In genomic region chr2:3135297-3135684, GRCm38 (mm10) we compare ENCODE assay signal across 14 mouse cellular contexts. TPM values are rescaled to one million over a fixed set of nuclear protein-coding genes. Genes with fewer than 3 reads are reported as not detected.
A peak's percentile ranks its signal among the peaks of the same experiment; 100 is the strongest.
DNase-seq lines count a peak whose midpoint lies in the region; ATAC-seq lines count a peak whose summit lies in the region.
"Had no signal": no experiment of that assay in that cellular context is flagged by ENCODE, and none has a peak within 500 bp of the region (broad histone marks: within the 10 kb centered on the region; RNA-seq: fewer than 3 reads in every experiment).

No protein-coding gene starts in this region.

- H3K36me3 ChIP-seq in hindbrain, embryonic 11.5 days (ENCODE audit: control insufficient read depth, insufficient read depth, low read length), result no peaks in the 10 kb centered on the region
- H3K36me3 ChIP-seq in hindbrain, embryonic 13.5 days, result no peaks in the 10 kb centered on the region
- no peaks in the 10 kb centered on the region for H3K36me3 ChIP-seq in lung, embryonic 15.5 days
- H3K36me3 ChIP-seq in intestine, embryonic 15.5 days, result no peaks in the 10 kb centered on the region
- H3K36me3 ChIP-seq in stomach, embryonic 16.5 days (ENCODE audit: control insufficient read depth, insufficient read depth, low read length), result no peaks in the 10 kb centered on the region
- H3K36me3 ChIP-seq: embryonic facial prominence, embryonic 13.5 days; heart, embryonic 13.5 days; limb, embryonic 15.5 days had no signal

- no peak for DNase-seq in hindbrain, embryonic 11.5 days (ENCODE audit: low spot score)
- DNase-seq in lung, postnatal 4 days, result no peak
- no peak for DNase-seq in adrenal gland, adult 18-20 months (ENCODE audit: low spot score in 2 of 2)
- DNase-seq: cerebellum, adult 2 months; gastrocnemius, postnatal 14 days; heart, postnatal 4 days had no signal

- peaks cover 3% of the 10 kb centered on the region; the same call in 1 of the 2 replicates for H3K4me1 ChIP-seq in hindbrain, embryonic 11.5 days (replicated peaks; ENCODE audit: control insufficient read depth, insufficient read depth, low read length)
- H3K4me1 ChIP-seq in hindbrain, embryonic 13.5 days (replicated peaks), result peaks cover 33% of the 10 kb centered on the region
- H3K4me1 ChIP-seq in lung, embryonic 15.5 days, result peaks cover 54% of the 10 kb centered on the region
- H3K4me1 ChIP-seq in intestine, embryonic 15.5 days (replicated peaks), result peaks cover 22% of the 10 kb centered on the region
- peaks cover 29% of the 10 kb centered on the region for H3K4me1 ChIP-seq in stomach, embryonic 16.5 days (ENCODE audit: control insufficient read depth, insufficient read depth, low read length)

- WGBS in hindbrain, embryonic 11.5 days, result 40% methylated on average over 2 of the region's 2 CpGs
- WGBS in hindbrain, embryonic 13.5 days, result 45% methylated on average over 2 of the region's 2 CpGs
- WGBS in lung, embryonic 15.5 days, result 44% methylated on average over 2 of the region's 2 CpGs
- WGBS in intestine, embryonic 15.5 days, result 39% methylated on average over 2 of the region's 2 CpGs
- WGBS in stomach, embryonic 16.5 days, result 51% methylated on average over 2 of the region's 2 CpGs

- ATAC-seq in hindbrain, embryonic 11.5 days (ENCODE audit: low FRiP score), result no peak
- ATAC-seq in hindbrain, embryonic 13.5 days (ENCODE audit: low FRiP score), result no peak
- peak; percentile 47; the same call in 1 of the 2 replicates for ATAC-seq in lung, embryonic 15.5 days (ENCODE audit: borderline replicate concordance, extremely low read depth, low FRiP score, low TSS enrichment)
- no peak; the same call in 1 of the 2 replicates for ATAC-seq in intestine, embryonic 15.5 days
- ATAC-seq in stomach, embryonic 16.5 days (ENCODE audit: insufficient read depth, low FRiP score), result 0 out of 2 replicates have a peak, but pooled peaks have one; percentile 11

- H3K4me2 ChIP-seq in hindbrain, embryonic 11.5 days (replicated peaks; ENCODE audit: low read depth, low read length), result no peak overlapping the region
- no peak overlapping the region for H3K4me2 ChIP-seq in hindbrain, embryonic 13.5 days
- H3K4me2 ChIP-seq in lung, embryonic 15.5 days, result no peak overlapping the region
- peak overlapping the region; percentile 43 for H3K4me2 ChIP-seq in intestine, embryonic 15.5 days (replicated peaks)
- H3K4me2 ChIP-seq in stomach, embryonic 16.5 days (ENCODE audit: low read depth, low read length), result peak overlapping the region; percentile 11; the same call in 1 of the 2 replicates
- H3K4me2 ChIP-seq: embryonic facial prominence, embryonic 13.5 days; limb, embryonic 15.5 days had no signal

- no peak overlapping the region for H3K4me3 ChIP-seq in hindbrain, embryonic 11.5 days (ENCODE audit: low read depth, low read length)
- no peak overlapping the region for H3K4me3 ChIP-seq in hindbrain, embryonic 13.5 days
- H3K4me3 ChIP-seq in lung, embryonic 15.5 days, result no peak overlapping the region
- H3K4me3 ChIP-seq in intestine, embryonic 15.5 days (replicated peaks), result no peak overlapping the region
- H3K4me3 ChIP-seq in stomach, embryonic 16.5 days (replicated peaks; ENCODE audit: low read length), result no peak overlapping the region
- H3K4me3 ChIP-seq: embryonic facial prominence, embryonic 13.5 days; heart, embryonic 13.5 days; limb, embryonic 15.5 days had no signal

- 0 out of 2 replicates have a peak overlapping the region, but pooled peaks have one; percentile 24 for H3K27ac ChIP-seq in hindbrain, embryonic 11.5 days (ENCODE audit: low read depth, low read length)
- H3K27ac ChIP-seq in hindbrain, embryonic 13.5 days, result no peak overlapping the region
- H3K27ac ChIP-seq in lung, embryonic 15.5 days, result peak overlapping the region; percentile 29; the same call in 1 of the 2 replicates
- peak overlapping the region; percentile 83 for H3K27ac ChIP-seq in intestine, embryonic 15.5 days
- H3K27ac ChIP-seq in stomach, embryonic 16.5 days (ENCODE audit: low read length), result peak overlapping the region; percentile 73
- H3K27ac ChIP-seq: embryonic facial prominence, embryonic 13.5 days; limb, embryonic 15.5 days had no signal

- no peaks in the 10 kb centered on the region for H3K9me3 ChIP-seq in hindbrain, embryonic 11.5 days (ENCODE audit: control insufficient read depth, low read length)
- no peaks in the 10 kb centered on the region for H3K9me3 ChIP-seq in hindbrain, embryonic 13.5 days
- H3K9me3 ChIP-seq in lung, embryonic 15.5 days, result no peaks in the 10 kb centered on the region
- no peaks in the 10 kb centered on the region for H3K9me3 ChIP-seq in intestine, embryonic 15.5 days
- no peaks in the 10 kb centered on the region for H3K9me3 ChIP-seq in stomach, embryonic 16.5 days (replicated peaks; ENCODE audit: control insufficient read depth, low read length)
- H3K9me3 ChIP-seq: embryonic facial prominence, embryonic 13.5 days; heart, embryonic 13.5 days; limb, embryonic 15.5 days had no signal

- no peaks in the 10 kb centered on the region for H3K27me3 ChIP-seq in hindbrain, embryonic 11.5 days (ENCODE audit: control insufficient read depth, insufficient read depth, low read length)
- H3K27me3 ChIP-seq in hindbrain, embryonic 13.5 days, result no peaks in the 10 kb centered on the region
- H3K27me3 ChIP-seq in lung, embryonic 15.5 days, result no peaks in the 10 kb centered on the region
- H3K27me3 ChIP-seq in intestine, embryonic 15.5 days (replicated peaks), result no peaks in the 10 kb centered on the region
- no peaks in the 10 kb centered on the region for H3K27me3 ChIP-seq in stomach, embryonic 16.5 days (ENCODE audit: control insufficient read depth, insufficient read depth, low read length)
- H3K27me3 ChIP-seq: embryonic facial prominence, embryonic 13.5 days; heart, embryonic 13.5 days; limb, embryonic 15.5 days had no signal

- no peak overlapping the region for H3K9ac ChIP-seq in hindbrain, embryonic 11.5 days (ENCODE audit: low read depth, low read length)
- no peak overlapping the region for H3K9ac ChIP-seq in hindbrain, embryonic 13.5 days
- H3K9ac ChIP-seq in lung, embryonic 15.5 days, result no peak overlapping the region
- no peak overlapping the region for H3K9ac ChIP-seq in intestine, embryonic 15.5 days
- H3K9ac ChIP-seq in stomach, embryonic 16.5 days (ENCODE audit: low read length), result no peak overlapping the region
- H3K9ac ChIP-seq: embryonic facial prominence, embryonic 13.5 days; heart, embryonic 13.5 days; limb, embryonic 15.5 days had no signal

RNA-seq across cellular contexts. Expression of gene Fam171a1, which starts 21.3 kb away (rescaled TPM):
- 41.4 and 44.2 TPM in 2 replicates for polyA plus RNA-seq in hindbrain, embryonic 11.5 days (2014; fragmentation: Nextera tagmentation; extraction: Ambion mirVana)
- 46.7 and 50.8 TPM in 2 replicates for polyA plus RNA-seq in hindbrain, embryonic 13.5 days (2015; fragmentation: Nextera tagmentation; extraction: Ambion mirVana)
- 51.7 and 56.2 TPM in 2 replicates for polyA plus RNA-seq in lung, embryonic 15.5 days (2015; fragmentation: Nextera tagmentation; extraction: Ambion mirVana)
- polyA plus RNA-seq in intestine, embryonic 15.5 days (2015; fragmentation: Nextera tagmentation; extraction: Ambion mirVana), result 27.5 and 28.1 TPM in 2 replicates
- polyA plus RNA-seq in stomach, embryonic 16.5 days (2015; fragmentation: Nextera tagmentation; extraction: Ambion mirVana), result 24.1 and 25.5 TPM in 2 replicates
- total RNA-seq in adrenal gland, adult 18-20 months (2021), result 10 to 100 TPM; 16.8 to 22.7 TPM
- total RNA-seq: neutrophil, adult 5-6 weeks had no signal

Comparison
In these comparisons a context has a peak if more than half of its experiments do, and no peak if none do; other contexts are left out.
1. ATAC-seq: peak in lung, embryonic 15.5 days (single experiment) and stomach, embryonic 16.5 days (single experiment); none in hindbrain, embryonic 11.5 days (single experiment), hindbrain, embryonic 13.5 days (single experiment) and intestine, embryonic 15.5 days (single experiment).
2. H3K4me2 ChIP-seq: peak in intestine, embryonic 15.5 days (single experiment) and stomach, embryonic 16.5 days (single experiment); none in hindbrain, embryonic 11.5 days (single experiment), hindbrain, embryonic 13.5 days (single experiment) and lung, embryonic 15.5 days (single experiment).